ENCODE assay signal across 9 mouse cellular contexts in genomic region chr3:149220304-149220951, GRCm38 (mm10).
DNase-seq lines count a peak whose midpoint lies in the region; ATAC-seq and TF ChIP-seq lines count a peak whose summit lies in the region.
"Had no signal": no experiment of that assay in that cellular context is flagged by ENCODE, and none has a peak within 500 bp of the region (broad histone marks: within the 10 kb centered on the region; RNA-seq: fewer than 3 reads in every experiment).

No protein-coding gene starts in this region.

- ATAC-seq in intestine, postnatal 0 days = no peak
- peak; percentile 43 for ATAC-seq in liver, postnatal 0 days

- no peak overlapping the region for H3K4me3 ChIP-seq in liver, adult 2 months (ENCODE audit: insufficient read depth, low read depth, low read length)
- no peak overlapping the region for H3K4me3 ChIP-seq in heart, adult 2 months
- no peak overlapping the region for H3K4me3 ChIP-seq in intestine, postnatal 0 days (ENCODE audit: low read depth, low read length)
- no peak overlapping the region for H3K4me3 ChIP-seq in liver, postnatal 0 days (ENCODE audit: low read depth, low read length)
- H3K4me3 ChIP-seq in cerebellum, adult 2 months (replicated peaks; ENCODE audit: insufficient read depth, low read depth, low read length) = no peak overlapping the region

- TF ChIP-seq POLR2A in liver, adult 2 months (IDR thresholded peaks at IDR 0.05; ENCODE audit: extremely low read depth, insufficient read depth, low read length) = no peak
- no peak for TF ChIP-seq POLR2A in heart, adult 2 months (IDR thresholded peaks at IDR 0.05; ENCODE audit: insufficient read depth, low read depth, low read length)
- no peak for TF ChIP-seq POLR2A in cerebellum, adult 2 months (IDR thresholded peaks at IDR 0.05; ENCODE audit: borderline replicate concordance, insufficient read depth, low read length)

- no peak for DNase-seq in liver, adult 2 months (ENCODE audit: extremely low read depth, low read depth, low spot score)
- no peak for DNase-seq in liver
- DNase-seq in heart, adult 2 months = peak; percentile 41 to 45
- no peak for DNase-seq in liver, postnatal 0 days
- DNase-seq in cerebellum, adult 2 months = no peak
- DNase-seq in cerebellum, adult 11 months = no peak
- no peak for DNase-seq in gastrocnemius, adult 18-20 months (ENCODE audit: low spot score)
- DNase-seq: thymus, adult 18-20 months had no signal

- no peaks in the 10 kb centered on the region for H3K36me3 ChIP-seq in liver, adult 2 months (ENCODE audit: control insufficient read depth, insufficient read depth, low read length)
- peaks cover 6% of the 10 kb centered on the region; the same call in 1 of the 2 replicates for H3K36me3 ChIP-seq in heart, adult 2 months (ENCODE audit: control insufficient read depth, insufficient read depth, low read length)
- no peaks in the 10 kb centered on the region for H3K36me3 ChIP-seq in intestine, postnatal 0 days (ENCODE audit: control insufficient read depth, insufficient read depth)
- H3K36me3 ChIP-seq in liver, postnatal 0 days (replicated peaks; ENCODE audit: insufficient read depth, low read length) = no peaks in the 10 kb centered on the region

- H3K4me2 ChIP-seq in intestine, postnatal 0 days (replicated peaks; ENCODE audit: low read depth) = no peak overlapping the region
- H3K4me2 ChIP-seq in liver, postnatal 0 days (ENCODE audit: low read depth, low read length) = no peak overlapping the region

- no peak for TF ChIP-seq EP300 in heart, adult 2 months (IDR thresholded peaks at IDR 0.05; ENCODE audit: insufficient read depth, low read depth, low read length)
- no peak for TF ChIP-seq EP300 in liver, postnatal 0 days (IDR thresholded peaks at IDR 0.05; ENCODE audit: low read depth)

- H3K4me1 ChIP-seq in liver, adult 2 months (ENCODE audit: control insufficient read depth, insufficient read depth, low read length) = peaks cover 9% of the 10 kb centered on the region
- H3K4me1 ChIP-seq in heart, adult 2 months (ENCODE audit: control insufficient read depth, insufficient read depth, low read length) = peaks cover 11% of the 10 kb centered on the region
- H3K4me1 ChIP-seq in intestine, postnatal 0 days (replicated peaks; ENCODE audit: control insufficient read depth, insufficient read depth, low read length) = peaks cover 8% of the 10 kb centered on the region; the same call in 1 of the 2 replicates
- peaks cover 7% of the 10 kb centered on the region for H3K4me1 ChIP-seq in liver, postnatal 0 days (ENCODE audit: insufficient read depth)
- no peaks in the 10 kb centered on the region for H3K4me1 ChIP-seq in cerebellum, adult 2 months (ENCODE audit: control insufficient read depth, insufficient read depth, low read length)

- H3K79me2 ChIP-seq in liver, adult 2 months (ENCODE audit: control insufficient read depth, insufficient read depth, low read length) = no peaks in the 10 kb centered on the region
- no peaks in the 10 kb centered on the region for H3K79me2 ChIP-seq in heart, adult 2 months (replicated peaks; ENCODE audit: control insufficient read depth, insufficient read depth, low read length)

- no peaks in the 10 kb centered on the region for H3K9me3 ChIP-seq in intestine, postnatal 0 days (ENCODE audit: control insufficient read depth)
- no peaks in the 10 kb centered on the region for H3K9me3 ChIP-seq in liver, postnatal 0 days (ENCODE audit: low read length)

- no peak for TF ChIP-seq CTCF in liver, adult 2 months (IDR thresholded peaks at IDR 0.05; ENCODE audit: low read depth, low read length)
- no peak for TF ChIP-seq CTCF in heart, adult 2 months (IDR thresholded peaks at IDR 0.05)
- TF ChIP-seq CTCF in intestine, postnatal 0 days (IDR thresholded peaks at IDR 0.05; ENCODE audit: low read depth) = no peak
- no peak for TF ChIP-seq CTCF in liver, postnatal 0 days (IDR thresholded peaks at IDR 0.05; ENCODE audit: low read depth)
- no peak for TF ChIP-seq CTCF in cerebellum, adult 2 months (IDR thresholded peaks at IDR 0.05; ENCODE audit: borderline replicate concordance, insufficient read depth, low read depth, low read length)

- H3K27me3 ChIP-seq in liver, adult 2 months (ENCODE audit: control insufficient read depth, insufficient read depth, low read length) = no peaks in the 10 kb centered on the region
- no peaks in the 10 kb centered on the region for H3K27me3 ChIP-seq in heart, adult 2 months (ENCODE audit: control insufficient read depth, insufficient read depth, low read length)
- no peaks in the 10 kb centered on the region for H3K27me3 ChIP-seq in intestine, postnatal 0 days (replicated peaks; ENCODE audit: control insufficient read depth, insufficient read depth, low read length)
- H3K27me3 ChIP-seq in liver, postnatal 0 days (ENCODE audit: insufficient read depth, low read length) = no peaks in the 10 kb centered on the region
- no peaks in the 10 kb centered on the region for H3K27me3 ChIP-seq in cerebellum, adult 2 months (ENCODE audit: control insufficient read depth, insufficient read depth, low read length)

- no peak overlapping the region for H3K9ac ChIP-seq in liver, adult 2 months (ENCODE audit: low read depth, low read length)
- H3K9ac ChIP-seq in heart, adult 2 months (ENCODE audit: low read depth, low read length) = no peak overlapping the region
- H3K9ac ChIP-seq in intestine, postnatal 0 days (ENCODE audit: low read depth, low read length) = no peak overlapping the region
- H3K9ac ChIP-seq in liver, postnatal 0 days (replicated peaks) = no peak overlapping the region

- H3K27ac ChIP-seq in liver, adult 2 months (replicated peaks; ENCODE audit: insufficient read depth, low read depth, low read length) = peak overlapping the region; percentile 90
- peak overlapping the region; percentile 79 for H3K27ac ChIP-seq in heart, adult 2 months
- H3K27ac ChIP-seq in intestine, postnatal 0 days (ENCODE audit: low read depth, low read length) = peak overlapping the region; percentile 7; the same call in 1 of the 2 replicates
- H3K27ac ChIP-seq in liver, postnatal 0 days (ENCODE audit: low read depth) = peak overlapping the region; percentile 42; the same call in 1 of the 2 replicates
- H3K27ac ChIP-seq in cerebellum, adult 2 months (ENCODE audit: insufficient read depth, low read length) = no peak overlapping the region

- intact Hi-C loops in heart, adult 2 months (cut with DNase I) = loop anchor here (5.0 kb wide), 2 partner anchors 107 to 183 kb away; no protein-coding TSS in a partner anchor

- WGBS in liver, adult 2 months = 62% methylated on average over 8 of the region's 8 CpGs
- WGBS in heart, adult 2 months = 40% methylated on average over 8 of the region's 8 CpGs
- WGBS in intestine, postnatal 0 days = 56% methylated on average over 8 of the region's 8 CpGs
- WGBS in liver, postnatal 0 days (ENCODE audit: insufficient replicate concordance) = 61% methylated on average over 8 of the region's 8 CpGs
- 69% methylated on average over 8 of the region's 8 CpGs for WGBS in cerebellum, adult 2 months

Comparison
In these comparisons a context has a peak if more than half of its experiments do, and no peak if none do; other contexts are left out.
1. DNase-seq: peak in heart, adult 2 months (2 of 2); none in liver, adult 2 months (single experiment), liver (single experiment), liver, postnatal 0 days (single experiment), cerebellum, adult 2 months (0 of 2), cerebellum, adult 11 months (single experiment) and gastrocnemius, adult 18-20 months (single experiment).